Mouse (Mus musculus) CD8-positive naive resting alpha-beta T cell, adult 57 days (primary cell): ENCODE data around the gene Gm28434. TPM values are rescaled to one million over a fixed set of nuclear protein-coding genes. Genes with fewer than 3 reads are reported as not detected.

Experiments
- total RNA-seq: library from RNA; stranded (reverse); gene quantifications from one replicate; pipeline ENCODE4 v1.2.4, GENCODE M21; 2023

Gm28434 gene
- total RNA-seq = not detected

DNA sequence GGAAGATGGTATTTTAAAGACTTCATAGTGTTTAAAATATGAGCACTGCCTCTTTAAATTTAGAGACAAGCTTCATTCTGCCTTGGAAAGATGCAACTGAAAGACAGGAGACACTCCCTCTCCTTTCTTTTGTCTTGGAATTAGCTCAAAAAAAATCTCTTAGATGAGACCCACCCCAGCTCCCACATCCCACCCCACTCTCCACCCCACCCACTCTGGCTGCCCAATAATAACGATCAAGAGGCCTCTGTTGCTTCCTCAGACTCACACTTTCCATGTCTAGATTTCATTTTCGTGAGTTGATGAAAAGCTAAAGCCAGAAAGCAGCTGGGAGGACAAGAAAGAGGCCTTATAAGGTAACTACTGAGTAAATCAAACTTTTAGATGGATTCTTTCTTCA, at the start of gene Gm28434, which contains the start of gene 2310003L06Rik:
TSS of gene Gm28434 (plus strand) at position 317 of the 400 bp plus-strand sequence.
TSS of gene 2310003L06Rik (plus strand) at position 259 of the 400 bp plus-strand sequence.

DNA sequence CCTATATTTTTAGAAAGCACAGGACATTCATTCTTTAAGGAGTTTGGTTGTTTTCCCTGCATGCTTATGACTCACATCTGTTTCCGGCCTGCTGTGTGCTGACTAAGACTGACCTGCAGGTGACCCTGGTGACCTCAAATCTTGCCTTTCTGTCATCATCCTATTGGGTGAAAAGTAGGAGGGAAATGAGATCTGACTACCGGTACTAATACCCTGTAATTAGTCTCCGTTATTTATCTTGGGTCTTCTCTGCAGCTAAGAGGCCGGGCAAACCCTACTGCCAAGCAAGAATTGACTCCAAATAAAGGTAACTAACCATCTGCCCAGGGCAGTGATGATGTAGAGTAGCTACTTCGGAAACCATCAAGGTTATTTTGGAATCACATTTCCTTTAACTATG, 43.9 kb upstream of the Gm28434 start, which contains the start of gene Csn3:
TSS of gene Csn3 (plus strand) at position 208 of the 400 bp plus-strand sequence.

DNA sequence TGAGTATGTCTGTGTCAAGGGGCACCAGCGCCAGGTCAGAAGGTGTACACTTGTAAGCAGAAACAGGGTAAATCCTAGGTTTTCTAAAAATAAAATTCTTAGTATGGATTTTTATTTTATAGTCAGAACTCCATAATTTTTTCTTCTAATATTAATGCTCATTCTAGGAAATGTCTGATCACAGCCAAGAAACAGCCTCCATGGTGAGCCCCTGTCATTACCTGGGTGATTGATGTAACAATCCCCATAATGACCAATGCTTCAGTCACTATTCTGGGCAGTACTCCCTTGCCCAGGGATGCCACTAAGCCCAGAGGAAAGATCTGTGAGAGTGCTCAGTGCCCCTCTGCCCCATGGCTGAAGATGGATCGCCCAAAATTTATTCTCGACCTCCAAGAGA, 9.8 kb downstream of the Gm28434 start, which contains the start of gene Cabs1:
TSS of gene Cabs1 (plus strand) at position 301 of the 400 bp plus-strand sequence.

DNA sequence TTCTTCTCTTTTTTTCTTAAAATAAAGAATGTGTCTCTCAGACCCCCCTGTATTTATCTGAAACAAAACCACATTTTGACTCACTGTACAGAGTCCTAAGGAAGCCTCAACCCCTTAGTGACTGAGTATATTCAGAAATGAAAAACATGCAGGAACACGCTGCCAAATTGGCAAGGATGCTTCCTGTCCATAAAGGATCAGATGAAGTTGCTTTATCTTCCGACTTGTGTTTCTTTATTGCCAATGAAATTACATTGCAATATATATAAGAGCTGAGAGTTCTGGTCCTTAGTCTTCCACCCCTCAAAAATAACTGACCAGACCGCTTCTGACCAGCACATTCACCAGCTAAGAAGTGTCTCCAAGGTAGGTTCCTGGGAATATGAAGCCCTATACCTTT, 32.9 kb downstream of the Gm28434 start, which contains the start of gene Smr3a:
TSS of gene Smr3a (plus strand) at position 301 of the 400 bp plus-strand sequence.

Other genes starting within 250 kb of the Gm28434 start
- not detected for gene Csn1s2a, start 194.9 kb upstream of the Gm28434 start, total RNA-seq
- gene Csn1s2b, start 161.4 kb upstream of the Gm28434 start, total RNA-seq = not detected
- not detected for gene Prr27, start 143.8 kb upstream of the Gm28434 start, total RNA-seq
- not detected for gene Odam, start 84.5 kb upstream of the Gm28434 start, total RNA-seq
- not detected for gene Csn3, start 43.9 kb upstream of the Gm28434 start, total RNA-seq
- not detected for gene 2310003L06Rik, start 58 bp upstream of the Gm28434 start, total RNA-seq
- not detected for gene Cabs1, start 9.9 kb downstream of the Gm28434 start, total RNA-seq
- not detected for gene Smr3a, start 33.0 kb downstream of the Gm28434 start, total RNA-seq
- not detected for gene Smr2, start 117.0 kb downstream of the Gm28434 start, total RNA-seq
- gene Gm11116, start 142.0 kb downstream of the Gm28434 start, total RNA-seq = not detected
- not detected for gene Gm11115, start 184.6 kb downstream of the Gm28434 start, total RNA-seq